Mouse (Mus musculus) liver, postnatal 0 days (tissue): ENCODE results near the gene Phf19.

Experiments
- CTCF ChIP-seq: sonication (generic); IDR thresholded peaks from 2 replicates; pipeline ENCODE4 v1.5.1; 2016; ENCODE audit warnings: antibody characterized with exemption, low read depth
- EP300 ChIP-seq: IDR thresholded peaks from 2 replicates; pipeline ENCODE4 v1.6.1; 2016; ENCODE audit warnings: antibody characterized with exemption, low read depth, mild to moderate bottlenecking

GRCm38 (mm10) chr2:34899682-34900081, 14.1 kb downstream of the Phf19 start:
- TF ChIP-seq CTCF (no peak), EP300 (no peak)
